Mouse (Mus musculus) gastrocnemius, adult 18-20 months (tissue): ENCODE measurements around the gene 4632433K11Rik. TPM values are rescaled to one million over a fixed set of nuclear protein-coding genes. Genes with fewer than 3 reads are reported as not detected.
"Not testable (repeated sequence)": the region's sequence is repeated elsewhere in the genome, so short reads cannot be mapped to it uniquely, and the experiment has no call there.

Experiments used
- DNase-seq: peaks from one replicate; pipeline ENCODE4 v3.0.0; 2021; ENCODE audit warnings: low spot score
- total RNA-seq, 2 experiments: library from RNA; stranded (reverse); gene quantifications; 2 replicates each; pipeline ENCODE4 v1.2.3; 2021

The 4632433K11Rik gene
- total RNA-seq, 2 experiments from 2014 or later, result not detected

DNA sequence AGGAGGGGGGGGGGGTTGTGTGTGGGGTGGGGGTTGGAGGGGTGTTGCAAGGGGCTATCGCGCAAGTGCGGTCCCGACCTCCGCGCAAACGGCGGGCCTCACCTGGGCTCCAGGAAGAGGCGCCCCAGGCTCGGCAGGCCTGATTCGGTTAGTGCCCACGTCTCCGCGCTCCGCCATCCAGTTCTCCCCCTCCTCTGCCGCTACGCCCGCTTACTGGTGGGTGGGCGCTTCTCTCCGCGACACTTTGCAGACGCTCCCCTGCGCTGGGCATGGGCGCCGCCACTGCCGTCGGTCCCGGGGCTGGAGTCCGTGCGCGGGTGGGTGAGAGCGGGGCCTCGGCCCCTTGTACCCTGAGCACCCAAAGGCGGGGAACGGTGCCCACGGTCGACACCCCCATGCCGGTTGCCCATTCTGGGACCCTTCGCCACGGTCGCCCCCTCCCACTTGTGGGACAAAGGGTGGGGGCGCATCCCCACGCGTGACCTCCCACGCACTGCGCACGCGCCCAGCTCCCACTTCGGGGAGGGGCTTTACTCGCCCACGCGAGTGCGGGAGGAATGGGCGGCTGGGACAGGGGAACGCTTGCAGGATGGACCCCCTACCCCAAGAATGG lies 22.8 kb downstream of the 4632433K11Rik start:
- no peak for DNase-seq

DNA sequence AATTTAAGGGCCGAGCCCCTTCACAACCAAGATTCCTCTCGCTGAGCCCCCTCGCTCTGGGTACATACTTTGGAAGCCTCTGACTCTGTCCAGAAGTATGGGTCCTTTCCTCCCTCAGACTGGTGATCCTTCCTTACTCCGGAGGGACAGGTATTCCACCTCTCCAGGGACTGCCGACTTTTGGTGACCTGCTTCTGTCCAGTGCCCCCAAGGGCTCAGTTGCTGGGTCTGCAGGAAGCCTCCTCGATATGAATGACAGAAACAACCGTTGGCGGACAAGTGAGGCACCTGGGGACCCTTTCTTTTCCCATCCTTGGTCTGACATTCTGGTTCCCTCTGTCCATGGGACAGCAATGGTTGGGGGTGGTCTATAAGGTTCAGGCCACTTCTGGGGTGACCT lies 23.5 kb downstream of the 4632433K11Rik start:
- no peak for DNase-seq

DNA sequence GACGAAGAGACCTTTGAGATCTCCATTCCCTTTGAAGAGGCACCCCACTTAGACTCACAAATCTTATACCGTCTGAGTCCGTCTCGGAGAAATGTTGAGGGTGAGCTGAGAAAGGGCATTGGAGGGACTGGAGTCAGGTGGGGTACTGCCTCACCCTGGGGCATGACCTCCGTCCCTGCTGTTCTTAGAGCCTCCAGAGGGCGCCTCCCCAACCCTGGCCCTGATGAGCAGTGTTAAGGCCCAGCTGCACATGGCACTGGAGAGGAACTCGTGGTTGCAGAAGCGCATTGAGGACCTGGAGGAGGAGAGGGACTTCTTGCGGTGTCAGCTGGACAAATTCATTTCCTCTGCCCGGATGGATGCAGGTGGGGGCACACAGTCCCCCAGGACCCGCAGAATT lies 23.9 kb downstream of the 4632433K11Rik start:
- DNase-seq, result no peak

DNA sequence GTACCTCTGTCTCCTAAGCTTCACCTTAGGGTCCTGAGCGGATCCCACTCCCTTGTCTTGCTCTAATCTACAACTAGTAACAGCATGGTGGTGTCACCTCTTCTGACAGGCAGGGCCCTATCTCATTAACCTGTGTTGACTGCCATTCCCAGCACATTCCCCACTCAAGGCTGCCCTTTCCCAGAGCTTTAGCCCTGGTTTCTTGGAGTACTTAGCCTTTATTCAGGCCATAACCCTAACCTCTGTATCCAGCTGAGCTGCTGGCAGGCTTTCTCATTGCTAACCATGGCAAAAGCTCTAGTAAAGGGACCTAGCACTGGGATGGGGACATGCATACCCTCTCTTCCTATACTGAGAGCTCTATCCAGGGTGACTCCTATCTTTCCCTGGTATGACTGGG lies 24.7 kb downstream of the 4632433K11Rik start:
- no peak for DNase-seq

DNA sequence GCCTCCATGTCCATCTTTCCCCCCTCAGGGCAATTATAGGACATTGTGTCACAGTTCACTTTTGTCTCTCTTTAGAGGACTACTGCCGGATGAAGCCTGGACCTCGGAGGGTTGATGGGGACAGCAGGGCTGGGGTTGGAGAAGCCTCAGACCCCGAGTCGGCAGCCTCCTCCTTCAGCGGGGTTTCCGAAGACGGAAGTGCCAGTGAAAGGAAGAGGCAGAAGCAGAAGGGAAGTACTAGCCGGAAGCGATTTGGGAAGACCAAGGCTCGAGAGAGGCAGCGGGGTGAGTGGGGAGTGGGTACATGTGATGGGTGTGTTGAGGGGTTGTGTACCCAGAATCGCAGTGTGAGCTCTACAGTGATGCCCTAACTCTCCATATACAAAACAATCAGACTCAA lies 25.5 kb downstream of the 4632433K11Rik start:
- no peak for DNase-seq

DNA sequence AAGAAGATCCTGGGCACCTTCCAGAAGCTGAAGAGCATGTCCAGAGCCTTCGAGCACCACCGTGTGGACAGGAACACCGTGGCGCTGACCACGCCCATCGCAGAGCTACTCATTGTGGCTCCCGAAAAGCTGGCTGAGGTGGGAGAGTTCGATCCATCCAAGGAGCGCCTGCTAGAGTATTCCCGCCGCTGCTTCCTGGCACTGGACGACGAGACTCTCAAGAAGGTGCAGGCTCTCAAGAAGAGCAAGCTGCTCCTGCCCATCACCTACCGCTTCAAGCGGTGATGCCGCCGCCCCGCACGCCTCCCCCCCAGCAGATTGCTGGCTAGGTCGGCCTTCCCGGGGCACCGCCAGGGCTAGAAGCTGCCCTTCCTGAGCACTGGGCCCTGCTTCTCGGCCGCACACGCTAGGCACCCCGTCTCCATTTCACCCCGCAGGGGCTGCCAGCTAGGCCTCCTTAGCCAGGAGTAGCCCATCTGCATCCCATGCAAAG lies 26.4 kb downstream of the 4632433K11Rik start:
- DNase-seq, result peak; percentile 78

DNA sequence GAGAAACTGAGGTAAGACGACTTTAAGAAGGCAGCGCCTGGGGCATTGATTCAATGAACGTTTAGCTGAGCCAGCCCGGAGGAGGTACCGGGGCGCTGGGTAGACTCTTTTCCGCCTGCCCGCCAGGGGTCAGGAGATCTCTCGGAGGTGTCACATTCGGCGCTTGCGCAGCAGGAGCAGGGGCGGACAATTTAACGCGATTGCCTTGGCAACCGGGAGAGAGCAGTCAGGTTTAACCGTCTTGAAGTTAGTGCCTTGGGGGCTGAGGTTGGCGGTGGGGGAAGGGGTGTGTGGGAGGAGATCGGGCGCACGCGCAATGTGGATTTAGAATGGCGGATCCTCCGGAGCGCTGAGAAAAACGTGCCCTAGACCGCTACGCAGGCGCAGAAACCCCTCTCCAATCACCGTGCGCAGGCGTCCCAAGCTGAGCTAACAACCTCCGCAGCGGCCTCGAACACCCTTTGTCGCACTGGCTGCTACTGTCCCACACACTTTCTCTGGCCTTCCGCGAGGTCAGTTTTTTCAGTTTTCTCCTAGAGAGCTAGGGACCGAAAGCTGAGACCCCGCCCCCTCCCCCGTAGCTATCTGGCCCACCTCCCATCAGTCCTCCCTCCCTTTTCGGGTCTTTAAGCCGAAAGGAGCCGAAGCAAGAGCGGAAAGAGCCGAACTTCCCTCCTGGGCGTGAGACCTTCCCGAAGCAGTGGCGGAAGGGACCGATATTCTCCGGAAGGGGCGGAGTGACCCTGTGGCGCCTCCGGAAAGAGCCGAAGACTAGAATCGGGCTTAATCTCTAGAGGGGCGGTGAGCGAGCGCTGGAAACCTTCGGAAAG lies 27.2 kb downstream of the 4632433K11Rik start:
- DNase-seq, result peak; percentile 99

DNA sequence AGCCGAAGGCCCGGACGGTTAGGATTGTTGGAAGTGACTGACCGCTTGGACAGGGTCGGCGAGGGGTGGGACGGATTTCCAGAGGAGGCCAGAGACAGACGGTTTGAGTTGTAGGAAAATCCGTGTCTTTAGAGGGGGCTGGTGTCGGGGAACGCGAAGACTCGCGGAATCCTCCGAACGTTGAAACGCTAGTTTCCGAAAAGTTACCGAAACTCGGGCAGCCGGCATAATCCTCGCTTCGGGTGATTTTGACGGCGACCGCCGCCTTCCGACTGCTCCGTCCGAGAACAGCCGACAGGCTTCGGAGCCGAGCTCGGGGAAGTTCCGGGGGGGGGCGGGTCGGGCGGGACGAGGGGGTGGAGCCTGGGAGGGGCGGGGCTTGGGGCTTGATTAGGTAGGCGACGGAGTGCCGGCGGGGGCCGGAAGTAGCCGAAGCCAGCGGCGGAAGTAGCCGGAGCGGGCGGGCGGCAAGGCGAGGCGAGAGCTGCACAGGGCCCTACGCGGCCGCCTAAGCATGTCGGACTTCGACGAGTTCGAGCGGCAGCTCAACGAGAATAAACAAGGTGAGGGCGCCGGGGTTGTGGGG lies 27.9 kb downstream of the 4632433K11Rik start, which contains the start of gene U2af2:
Gene U2af2 (plus strand): TSS at position 370 of the 586 bp plus-strand sequence.
- DNase-seq, result peak; percentile 92

DNA sequence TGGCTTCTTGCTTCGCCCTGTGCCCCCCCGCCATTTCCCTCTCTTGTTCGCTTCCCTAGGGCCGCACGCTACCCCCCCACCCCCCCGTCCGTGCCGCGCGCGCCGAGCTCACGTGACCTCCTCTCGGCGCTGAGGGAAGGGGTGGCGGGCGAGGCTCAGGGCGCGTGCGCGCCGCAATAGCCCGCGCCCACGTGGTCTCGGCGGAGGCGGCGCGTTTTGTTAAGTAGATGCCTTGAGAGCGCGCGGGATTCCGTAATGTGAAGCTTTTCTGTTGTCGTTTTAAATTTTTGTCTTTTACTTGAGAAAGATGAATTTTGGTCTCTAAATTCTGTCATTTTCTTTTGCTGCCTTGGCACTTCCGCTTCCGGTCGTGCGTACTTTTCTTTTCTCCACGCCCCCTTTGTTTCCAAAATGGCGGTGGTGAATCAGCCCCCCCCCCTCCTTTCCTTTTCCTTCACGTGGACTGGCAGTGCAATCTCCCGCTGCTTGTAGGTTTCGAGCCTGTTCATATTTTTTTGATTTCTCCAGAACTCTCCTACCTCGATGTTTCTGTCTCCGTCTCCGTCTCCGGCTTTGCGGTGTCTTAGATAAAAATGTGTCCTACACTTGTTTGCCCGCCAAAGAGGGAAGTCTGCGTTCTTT lies 28.6 kb downstream of the 4632433K11Rik start:
- DNase-seq, result peak; percentile 66

DNA sequence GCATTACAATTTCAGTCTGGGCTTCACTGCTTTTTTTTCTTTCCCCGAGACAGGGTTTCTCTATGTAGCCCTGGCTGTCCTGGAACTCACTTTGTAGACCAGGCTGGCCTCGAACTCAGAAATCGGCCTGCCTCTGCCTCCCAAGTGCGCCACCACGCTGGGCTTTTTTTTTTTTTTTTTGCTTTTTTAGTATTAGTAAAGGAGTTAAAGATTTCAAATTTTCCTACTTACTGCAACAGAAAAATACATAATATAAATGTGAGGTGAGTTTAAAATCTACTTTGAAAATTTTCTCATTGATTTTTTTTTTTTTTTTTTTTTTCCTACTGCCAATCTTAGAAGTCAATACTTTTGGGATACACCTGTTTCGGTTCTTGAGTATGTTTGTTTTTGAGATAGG lies 31.0 kb downstream of the 4632433K11Rik start:
- no peak for DNase-seq

DNA sequence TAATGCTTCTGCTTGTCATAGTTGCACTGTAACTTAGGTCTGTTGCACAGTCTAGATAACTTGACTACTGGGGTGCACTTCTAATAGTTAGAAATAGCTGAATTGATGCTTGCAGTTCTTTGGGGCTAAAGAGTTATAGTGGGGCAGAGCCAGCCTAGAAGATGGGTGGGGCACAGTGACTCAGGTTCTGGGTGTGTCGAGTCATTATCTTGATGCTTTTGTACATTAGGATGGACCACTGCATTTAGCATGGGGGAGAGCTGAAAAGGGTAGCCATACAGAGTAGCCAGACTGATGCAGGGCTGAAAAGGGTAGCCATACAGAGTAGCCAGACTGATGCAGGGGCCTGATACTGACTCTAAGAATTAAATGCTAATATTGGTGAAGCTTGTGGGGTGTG lies 39.7 kb downstream of the 4632433K11Rik start:
- DNase-seq, result no peak

DNA sequence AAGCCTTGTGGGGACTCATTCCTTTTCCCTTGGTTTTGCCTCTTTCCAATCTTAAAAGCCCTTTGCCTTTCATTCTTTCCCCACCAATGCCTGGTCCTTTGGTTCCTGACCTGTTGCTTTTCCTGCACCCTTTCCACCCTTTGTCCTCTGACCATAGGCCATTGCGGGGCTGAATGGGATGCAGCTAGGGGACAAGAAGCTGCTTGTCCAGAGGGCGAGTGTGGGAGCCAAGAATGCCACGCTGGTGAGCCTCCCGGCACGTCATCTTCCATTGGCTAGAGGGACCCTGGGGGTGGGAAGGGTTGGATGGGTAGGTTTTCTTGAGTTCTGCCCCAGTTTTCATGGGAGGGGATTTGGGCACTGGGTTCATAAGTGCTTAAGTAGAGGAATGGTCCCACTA lies 41.1 kb downstream of the 4632433K11Rik start:
- DNase-seq, result no peak

DNA sequence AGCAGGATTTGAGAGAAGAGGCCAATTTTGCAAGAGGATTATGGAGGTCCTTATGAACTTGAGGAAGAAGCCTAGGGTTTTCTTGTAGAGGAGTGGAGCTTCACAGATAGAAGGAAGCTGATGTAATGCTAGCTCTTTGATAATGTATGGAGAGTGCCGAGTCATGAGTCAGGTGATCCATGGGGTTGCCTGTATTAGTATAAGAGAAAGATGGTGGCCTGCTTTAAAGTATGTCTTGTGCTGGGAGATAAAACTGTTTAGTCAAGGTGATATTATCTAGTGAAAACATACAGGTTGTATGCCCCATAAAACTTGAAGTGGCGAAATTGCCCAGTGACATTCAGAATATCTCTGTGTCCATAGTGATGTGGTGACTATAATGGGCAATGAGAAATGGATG lies 43.0 kb downstream of the 4632433K11Rik start:
- DNase-seq, result no peak

DNA sequence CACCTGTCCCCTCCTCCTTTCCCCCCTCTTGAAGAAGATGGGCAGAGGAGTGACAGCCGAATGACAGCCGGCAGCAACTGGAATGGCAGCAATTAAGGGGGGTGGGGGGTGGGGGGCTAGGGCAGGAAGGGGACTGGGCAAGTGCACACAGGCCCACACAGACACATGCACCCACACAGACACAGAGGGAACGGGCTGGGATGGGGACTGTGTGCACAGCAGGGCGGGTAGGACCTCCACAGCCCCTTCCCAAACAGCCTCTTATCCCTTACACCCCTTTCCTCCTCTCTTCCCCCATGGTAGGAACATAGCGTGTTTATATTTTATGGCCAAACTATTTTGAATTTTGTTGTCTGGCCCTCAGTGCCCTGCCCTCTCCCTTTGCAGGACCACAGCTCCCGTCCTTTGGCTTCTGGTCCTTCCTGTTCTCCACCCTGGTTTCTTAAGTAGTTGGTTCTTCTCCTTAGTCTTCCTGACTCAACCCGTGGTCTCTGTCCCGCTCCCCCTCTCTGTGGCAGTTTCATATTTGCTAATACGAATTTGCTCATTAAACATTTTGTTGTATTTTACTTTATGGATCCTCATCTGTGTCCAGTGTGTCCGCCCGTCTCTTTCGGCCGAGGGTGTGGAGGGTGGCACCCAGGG lies 45.6 kb downstream of the 4632433K11Rik start:
- not testable (repeated sequence) for DNase-seq

DNA sequence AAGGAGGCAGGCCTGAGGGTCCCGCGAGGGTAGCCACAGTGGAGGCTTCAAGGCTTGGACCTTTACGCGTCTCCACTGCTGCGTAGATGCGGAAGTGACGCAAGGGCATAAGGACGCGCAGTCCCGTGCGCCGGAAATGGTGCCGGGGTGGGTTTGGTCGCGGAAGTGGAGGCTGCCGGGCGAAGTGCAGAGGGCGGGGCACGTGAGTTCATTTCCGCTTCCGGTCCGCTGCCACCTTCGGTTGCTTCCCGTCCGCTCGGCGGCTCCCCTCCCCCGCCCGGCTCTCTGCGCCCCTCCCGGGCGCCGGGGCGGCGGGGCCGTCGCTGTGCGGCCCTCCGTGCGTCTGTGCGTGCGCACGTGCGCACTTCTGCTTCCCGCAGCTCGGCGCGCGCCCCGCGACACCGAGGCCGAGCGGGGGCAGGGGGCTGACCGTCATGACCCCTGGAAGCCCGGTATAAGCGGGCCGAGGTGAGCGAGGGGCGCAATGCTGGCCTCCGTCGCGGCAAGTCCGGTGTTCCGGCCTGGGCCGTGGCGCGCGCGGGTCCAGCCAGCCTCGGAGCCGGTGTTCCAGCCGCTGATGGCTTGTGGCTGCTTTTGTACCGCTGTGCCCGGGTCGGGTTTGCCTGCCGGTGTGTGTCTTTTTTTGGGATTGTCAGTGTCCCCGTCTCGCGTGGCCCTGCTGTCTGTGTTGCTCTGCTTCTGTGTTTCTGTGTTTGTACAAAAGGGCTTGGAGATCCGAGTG lies 46.3 kb downstream of the 4632433K11Rik start, which contains the start of gene Epn1:
Gene Epn1 (plus strand): TSS at position 226 of the 742 bp plus-strand sequence.
- DNase-seq, result peak; percentile 97

DNA sequence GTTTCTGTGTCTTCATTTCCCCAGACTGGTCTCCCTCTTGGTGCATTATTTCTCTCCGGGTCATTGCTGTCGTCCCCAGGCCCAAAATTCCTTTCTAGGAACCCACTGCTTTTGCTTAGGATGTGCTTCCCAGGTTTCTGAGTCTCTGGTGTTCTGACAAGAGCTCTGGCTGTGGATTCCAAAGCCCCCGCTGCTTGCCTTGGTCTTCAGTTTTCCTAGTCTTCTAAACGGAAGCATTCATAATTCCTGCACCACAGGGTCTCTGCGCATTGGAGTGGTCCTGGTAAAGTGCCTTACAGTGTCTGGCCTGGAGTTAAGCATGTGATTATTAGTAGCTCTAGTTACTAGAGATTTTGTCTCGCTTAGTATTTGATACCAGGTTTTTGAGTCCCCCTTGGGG lies 46.9 kb downstream of the 4632433K11Rik start:
- DNase-seq, result no peak

DNA sequence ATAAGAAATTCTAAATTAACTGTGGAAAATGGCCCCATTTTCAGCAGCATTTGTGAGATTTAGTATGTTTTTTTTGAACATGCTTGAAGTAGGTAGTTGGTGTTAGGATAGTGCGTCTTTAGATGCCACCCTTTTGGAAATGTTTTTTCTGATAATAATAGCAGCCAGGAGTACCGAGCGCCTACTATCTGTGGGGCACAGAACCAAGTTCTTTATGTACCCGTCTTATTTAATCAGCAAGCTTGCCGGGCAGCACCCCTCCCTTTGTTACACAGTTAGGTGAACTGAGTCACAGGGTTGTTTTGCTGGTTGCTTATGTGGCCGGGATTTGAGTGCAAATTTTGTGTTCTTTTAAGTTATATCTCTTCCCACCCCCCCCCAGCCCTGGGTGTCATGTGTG lies 47.3 kb downstream of the 4632433K11Rik start:
- no peak for DNase-seq

DNA sequence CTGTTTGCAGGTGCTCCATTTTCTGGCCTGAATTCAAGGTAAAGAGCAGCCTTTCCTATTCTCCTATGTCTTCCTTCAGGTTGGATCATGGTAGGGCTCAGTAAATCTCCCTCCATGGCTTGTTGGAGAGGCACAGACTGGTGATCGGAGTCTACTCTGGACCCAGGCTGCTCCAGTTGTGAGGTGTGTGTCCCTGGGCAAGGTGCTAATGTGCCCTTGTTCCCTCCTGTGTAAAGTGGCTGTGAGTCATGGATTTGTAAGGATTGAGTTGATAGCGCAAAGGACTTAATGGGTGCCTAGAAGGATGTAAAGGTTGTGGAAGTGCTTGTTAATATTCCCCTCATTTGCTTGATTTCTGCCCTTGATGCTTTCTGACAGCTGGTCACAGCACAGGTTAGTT lies 48.0 kb downstream of the 4632433K11Rik start:
- DNase-seq, result no peak

DNA sequence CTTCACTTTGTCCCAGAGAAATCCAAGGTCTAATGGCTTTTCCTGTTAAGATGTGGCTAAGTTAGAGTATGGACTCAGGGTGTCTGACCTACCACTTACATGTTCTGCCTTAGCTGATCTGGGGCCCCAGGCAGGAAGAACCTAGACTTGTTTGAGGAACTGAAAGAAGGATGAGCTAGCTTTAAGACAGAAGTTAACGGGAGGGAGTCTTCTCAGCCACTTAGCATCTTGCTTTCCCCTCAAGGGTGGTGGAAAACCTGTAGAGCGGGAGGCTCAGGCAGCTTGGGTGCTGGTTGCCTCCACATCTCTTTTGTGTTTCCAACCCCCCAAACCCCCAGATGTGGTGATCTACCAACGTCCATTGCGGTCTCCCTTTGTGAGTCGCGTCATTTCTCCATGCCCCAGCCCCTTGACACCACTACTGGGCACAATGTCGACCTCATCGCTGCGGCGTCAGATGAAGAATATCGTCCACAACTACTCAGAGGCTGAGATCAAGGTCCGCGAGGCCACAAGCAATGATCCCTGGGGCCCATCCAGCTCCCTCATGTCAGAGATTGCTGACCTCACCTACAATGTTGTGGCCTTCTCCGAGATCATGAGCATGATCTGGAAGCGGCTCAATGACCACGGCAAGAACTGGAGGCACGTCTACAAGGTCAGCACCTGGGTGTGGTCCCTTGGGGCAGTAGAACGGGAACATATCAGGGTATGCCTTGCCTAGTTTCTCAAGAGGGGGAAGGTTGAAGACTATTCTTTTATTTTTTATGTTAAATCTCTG lies 49.6 kb downstream of the 4632433K11Rik start:
- DNase-seq, result no peak
